Mouse (Mus musculus): ENCODE measurements at regions not wholly inside any gene's neighbourhood (a gene's known extent, or its start where the extent isn't known, plus 50 kb on each side); places are given as distances from the start of the nearest gene placed in this dataset.

- no peak for DNase-seq
Observed at GRCm38 (mm10) chr10:16600041-16600440, 1123.0 kb upstream of the Cited2 start.

- DNase-seq = no peak
Observed at GRCm38 (mm10) chr10:16600551-16601224, 1122.3 kb upstream of the Cited2 start.

- DNase-seq = no peak
Observed at GRCm38 (mm10) chr10:16601225-16601595, 1121.8 kb upstream of the Cited2 start.

GRCm38 (mm10) chr10:16608339-16608738, 1114.7 kb upstream of the Cited2 start:
- DNase-seq = no peak

- no peak for DNase-seq
Observed at GRCm38 (mm10) chr10:16618752-16619151, 1104.3 kb upstream of the Cited2 start.

GRCm38 (mm10) chr10:16619584-16619983, 1103.4 kb upstream of the Cited2 start:
- DNase-seq = no peak

GRCm38 (mm10) chr10:16620804-16621559, 1102.0 kb upstream of the Cited2 start:
- DNase-seq = no peak

GRCm38 (mm10) chr10:16622821-16623220, 1100.2 kb upstream of the Cited2 start:
- no peak for DNase-seq

GRCm38 (mm10) chr10:16633236-16633635, 1089.8 kb upstream of the Cited2 start:
- DNase-seq = no peak

- DNase-seq = no peak
Observed at GRCm38 (mm10) chr10:16635463-16635862, 1087.6 kb upstream of the Cited2 start.

GRCm38 (mm10) chr10:16637006-16637405, 1086.0 kb upstream of the Cited2 start:
- peak; percentile 27 for DNase-seq

GRCm38 (mm10) chr10:16638111-16638510, 1084.9 kb upstream of the Cited2 start:
- DNase-seq = no peak

- DNase-seq = no peak
Observed at GRCm38 (mm10) chr10:16640136-16640535, 1082.9 kb upstream of the Cited2 start.

- no peak for DNase-seq
Observed at GRCm38 (mm10) chr10:16650120-16650519, 1072.9 kb upstream of the Cited2 start.

GRCm38 (mm10) chr10:16652450-16652849, 1070.6 kb upstream of the Cited2 start:
- no peak for DNase-seq

- DNase-seq = no peak
Observed at GRCm38 (mm10) chr10:16664483-16664882, 1058.5 kb upstream of the Cited2 start.

- DNase-seq = no peak
Observed at GRCm38 (mm10) chr10:16670286-16670685, 1052.7 kb upstream of the Cited2 start.

GRCm38 (mm10) chr10:16681001-16681400, 1042.0 kb upstream of the Cited2 start:
- DNase-seq = no peak

GRCm38 (mm10) chr10:16685352-16685751, 1037.7 kb upstream of the Cited2 start:
- no peak for DNase-seq

- no peak for DNase-seq
Observed at GRCm38 (mm10) chr10:16706976-16707375, 1016.0 kb upstream of the Cited2 start.

GRCm38 (mm10) chr10:16713143-16713542, 1009.9 kb upstream of the Cited2 start:
- no peak for DNase-seq

GRCm38 (mm10) chr10:16714065-16714464, 1009.0 kb upstream of the Cited2 start:
- DNase-seq = no peak

- DNase-seq = no peak
Observed at GRCm38 (mm10) chr10:16714526-16714925, 1008.5 kb upstream of the Cited2 start.

- DNase-seq = no peak
Observed at GRCm38 (mm10) chr10:16742246-16742645, 980.8 kb upstream of the Cited2 start.

- DNase-seq = no peak
Observed at GRCm38 (mm10) chr10:16751546-16751945, 971.5 kb upstream of the Cited2 start.

Measured in layer of hippocampus, adult 9-11 months (tissue).